Mouse (Mus musculus) midbrain, embryonic 16.5 days (tissue): ENCODE results near the gene Cap1. TPM values are rescaled to one million over a fixed set of nuclear protein-coding genes. Genes with fewer than 3 reads are reported as not detected.

ENCODE experiments used
- ATAC-seq: fragments of 200-750 bp; cut with Nextera tagmentation; 2 replicates; pipeline ENCODE4 v1.8.0; 2017; ENCODE audit warnings: moderate TSS enrichment
- H3K27ac ChIP-seq: fragments of 300-500 bp; sonication (generic); 2 replicates; pipeline ENCODE4 v1.5.1; 2014; ENCODE audit warnings: mild to moderate bottlenecking, low read length, mixed read lengths
- H3K27me3 ChIP-seq: fragments of 300-500 bp; sonication (generic); 2 replicates; pipeline ENCODE4 v1.6.1; 2014; ENCODE audit warnings: low read depth, low read length, mixed read lengths; ENCODE audit not compliant: control insufficient read depth, insufficient read depth
- H3K36me3 ChIP-seq: fragments of 300-500 bp; sonication (generic); 2 replicates; pipeline ENCODE4 v1.6.1; 2014; ENCODE audit warnings: mild to moderate bottlenecking, low read length, moderate library complexity, mixed read lengths; ENCODE audit not compliant: control insufficient read depth, insufficient read depth
- H3K4me1 ChIP-seq: fragments of 300-500 bp; sonication (generic); 2 replicates; pipeline ENCODE4 v1.6.1; 2014; ENCODE audit warnings: mild to moderate bottlenecking, low read length, mixed read lengths; ENCODE audit not compliant: control insufficient read depth, insufficient read depth
- H3K4me2 ChIP-seq: fragments of 300-500 bp; sonication (generic); 2 replicates; pipeline ENCODE4 v1.6.1; 2014; ENCODE audit warnings: mild to moderate bottlenecking, low read length, mixed read lengths
- H3K4me3 ChIP-seq: fragments of 300-500 bp; sonication (generic); 2 replicates; pipeline ENCODE4 v1.5.1; 2014; ENCODE audit warnings: low read depth, mild to moderate bottlenecking, low read length, moderate library complexity, mixed read lengths
- H3K9ac ChIP-seq: fragments of 300-500 bp; sonication (generic); 2 replicates; pipeline ENCODE4 v1.6.1; 2014; ENCODE audit warnings: low read depth, low read length, mixed read lengths
- H3K9me3 ChIP-seq: fragments of 300-500 bp; sonication (generic); replicated peaks from 2 replicates; pipeline ENCODE4 v1.6.1; 2014; ENCODE audit warnings: mild to moderate bottlenecking, low read length, mixed read lengths; ENCODE audit not compliant: control insufficient read depth, poor library complexity, severe bottlenecking
- WGBS: fragments of 180-500 bp; shearing (Covaris S2); extraction: QIAGEN DNeasy Blood & Tissue Kit; methylation state at CpG from one replicate; pipeline ENCODE4 v1.1.7; 2014; 5-methylcytosine and 5-hydroxymethylcytosine counted together
- polyA plus RNA-seq: library from polyadenylated mRNA; unstranded; fragments of >200 nt; fragmentation: Nextera tagmentation; extraction: Ambion mirVana; gene quantifications from 2 replicates; pipeline ENCODE4 v1.2.1, GENCODE M21; 2015

The Cap1 gene
- polyA plus RNA-seq, 1 experiment from 2014 or later = 75.0 TPM

DNA sequence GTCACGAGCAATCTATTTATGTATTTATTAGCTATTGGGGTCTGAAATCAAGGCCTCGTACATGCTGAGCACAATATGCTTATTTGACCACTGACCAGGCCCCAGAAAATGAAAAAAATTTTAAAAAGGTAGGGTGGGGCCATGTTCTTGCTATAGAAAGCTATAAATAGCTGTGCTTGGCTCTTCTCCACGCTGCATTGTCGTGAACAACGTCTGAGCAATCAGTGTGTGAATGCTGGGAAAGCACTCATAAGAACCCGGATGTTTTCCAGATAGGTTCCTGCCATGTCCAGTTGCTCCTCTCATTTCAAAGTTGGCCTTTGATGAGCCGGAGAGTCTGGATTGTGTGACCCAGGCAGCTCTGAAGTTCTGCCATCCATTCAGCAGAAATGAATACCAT lies 28.3 kb upstream of the Cap1 start:
- Histone ChIP-seq H3K4me3 (no peak overlapping the region), H3K9me3 (no peaks in the 10 kb centered on the region), H3K4me2 (no peak overlapping the region), H3K27me3 (no peaks in the 10 kb centered on the region), H3K4me1 (peaks cover 3% of the 10 kb centered on the region; the same call in 1 of the 2 replicates), H3K36me3 (no peaks in the 10 kb centered on the region), H3K9ac (no peak overlapping the region), H3K27ac (no peak overlapping the region)
- WGBS = 76% methylated on average over 7 of the region's 7 CpGs
- no peak for ATAC-seq

DNA sequence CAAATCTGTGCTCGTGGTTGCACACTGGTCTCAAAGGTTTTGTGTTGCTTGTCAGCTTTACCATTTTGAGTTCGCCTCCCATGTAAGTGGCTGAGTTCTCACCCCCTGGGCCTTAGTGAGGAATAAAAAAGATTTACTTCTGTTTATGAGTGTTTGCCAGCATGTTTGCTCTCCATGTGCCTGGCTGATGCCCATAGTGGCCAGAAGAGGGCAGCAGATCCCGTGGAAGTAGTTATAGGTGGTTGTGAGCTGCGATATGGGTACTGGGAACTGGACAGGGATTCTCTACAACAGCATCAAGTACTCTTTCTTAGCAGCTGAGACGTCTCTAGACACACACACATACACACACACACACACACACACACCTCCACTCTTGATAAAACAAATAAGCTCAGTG lies 26.8 kb upstream of the Cap1 start:
- Histone ChIP-seq H3K4me3 (no peak overlapping the region), H3K9me3 (no peaks in the 10 kb centered on the region), H3K36me3 (no peaks in the 10 kb centered on the region), H3K4me2 (no peak overlapping the region), H3K27me3 (no peaks in the 10 kb centered on the region), H3K27ac (no peak overlapping the region), H3K9ac (no peak overlapping the region), H3K4me1 (peaks cover 6% of the 10 kb centered on the region; the same call in 1 of the 2 replicates)
- ATAC-seq = no peak
- 74% methylated on average over 5 of the region's 5 CpGs for WGBS

DNA sequence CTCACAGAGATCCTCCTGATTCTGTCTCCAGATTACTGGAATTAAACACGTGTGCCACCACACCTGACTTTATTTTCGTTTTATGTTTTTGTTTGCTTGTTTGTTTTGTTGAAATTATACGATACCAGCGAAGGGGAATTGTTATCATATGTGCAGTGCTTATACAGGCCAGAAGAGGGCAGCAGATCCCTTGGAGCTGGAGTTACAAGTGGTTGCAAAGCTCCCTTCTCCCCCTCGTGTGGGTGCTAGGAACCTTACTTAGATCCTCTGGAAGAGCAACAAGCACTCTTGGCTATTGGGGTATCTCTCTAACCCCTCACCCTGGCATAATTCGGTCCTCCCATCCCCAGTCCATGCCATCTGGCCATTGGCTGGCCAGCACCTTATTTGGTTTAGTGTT lies 24.7 kb upstream of the Cap1 start:
- Histone ChIP-seq H3K9ac (no peak overlapping the region), H3K4me3 (no peak overlapping the region), H3K27ac (no peak overlapping the region), H3K4me2 (no peak overlapping the region), H3K27me3 (no peaks in the 10 kb centered on the region), H3K9me3 (no peaks in the 10 kb centered on the region), H3K4me1 (peaks cover 6% of the 10 kb centered on the region; the same call in 1 of the 2 replicates), H3K36me3 (no peaks in the 10 kb centered on the region)
- 57% methylated on average over 6 of the region's 6 CpGs for WGBS
- no peak; the same call in 1 of the 2 replicates for ATAC-seq

DNA sequence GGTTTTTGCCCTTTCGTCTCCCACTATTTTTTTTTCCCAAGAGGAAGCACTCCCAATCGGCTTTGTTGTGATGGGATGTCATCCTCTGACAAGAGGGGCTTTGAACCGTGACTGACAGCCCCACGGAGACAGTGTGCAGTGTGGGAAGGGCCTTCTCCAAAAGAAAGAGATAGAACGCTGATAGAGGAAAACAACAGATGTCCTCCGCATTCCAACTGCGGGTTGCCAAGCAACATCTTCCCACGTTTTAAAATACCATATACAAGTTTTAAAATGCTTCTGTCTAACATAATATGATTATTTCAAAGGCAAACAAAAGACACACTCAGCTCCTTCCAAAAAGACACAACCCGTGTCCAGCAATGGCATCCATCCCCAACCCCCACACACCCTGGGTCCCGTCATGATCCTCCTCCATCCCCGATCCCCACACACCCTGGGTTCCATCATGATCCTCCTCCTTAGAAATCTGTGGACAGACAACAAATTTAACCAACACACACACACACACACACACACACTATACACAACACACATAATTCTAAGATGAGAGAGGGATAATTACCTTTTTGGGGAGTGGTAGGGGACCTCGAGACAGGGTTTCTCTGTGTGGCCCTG lies 23.8 kb upstream of the Cap1 start:
- H3K4me2 ChIP-seq = peak overlapping the region; percentile 47
- H3K27me3 ChIP-seq = no peaks in the 10 kb centered on the region
- no peaks in the 10 kb centered on the region for H3K36me3 ChIP-seq
- 17% methylated on average over 12 of the region's 12 CpGs for WGBS
- no peak overlapping the region; the same call in 1 of the 2 replicates for H3K9ac ChIP-seq
- H3K27ac ChIP-seq = peak overlapping the region; percentile 58
- no peaks in the 10 kb centered on the region for H3K9me3 ChIP-seq
- H3K4me3 ChIP-seq = 0 out of 2 replicates have a peak overlapping the region, but pooled peaks have one; percentile 1
- H3K4me1 ChIP-seq = peaks cover 6% of the 10 kb centered on the region; the same call in 1 of the 2 replicates
- peak; percentile 82 for ATAC-seq

DNA sequence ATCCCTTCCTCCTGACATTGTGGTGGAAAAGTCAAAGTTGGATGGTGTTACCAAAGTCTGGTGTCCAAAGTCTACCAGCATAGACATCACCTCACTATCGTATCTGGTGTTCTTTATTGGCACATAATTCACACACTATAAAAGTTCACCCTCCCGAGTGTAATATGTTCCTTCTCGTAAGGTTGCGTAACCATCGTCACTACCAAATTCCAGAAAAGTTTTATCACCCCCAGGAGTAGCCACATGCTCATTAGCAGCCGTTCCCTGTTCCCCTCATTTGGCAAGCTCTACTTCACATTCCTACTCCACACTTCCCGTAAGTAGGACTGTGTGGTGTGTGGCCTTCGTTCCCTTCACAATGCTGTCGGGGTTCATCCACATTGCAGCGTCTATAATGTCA lies 19.5 kb upstream of the Cap1 start:
- ATAC-seq = no peak
- H3K4me1 ChIP-seq = peaks cover 6% of the 10 kb centered on the region; the same call in 1 of the 2 replicates
- H3K4me3 ChIP-seq = no peak overlapping the region
- no peak overlapping the region for H3K27ac ChIP-seq
- 92% methylated on average over 10 of the region's 10 CpGs for WGBS
- no peaks in the 10 kb centered on the region for H3K36me3 ChIP-seq
- H3K9me3 ChIP-seq = no peaks in the 10 kb centered on the region
- no peak overlapping the region for H3K9ac ChIP-seq
- no peaks in the 10 kb centered on the region for H3K27me3 ChIP-seq
- H3K4me2 ChIP-seq = no peak overlapping the region

DNA sequence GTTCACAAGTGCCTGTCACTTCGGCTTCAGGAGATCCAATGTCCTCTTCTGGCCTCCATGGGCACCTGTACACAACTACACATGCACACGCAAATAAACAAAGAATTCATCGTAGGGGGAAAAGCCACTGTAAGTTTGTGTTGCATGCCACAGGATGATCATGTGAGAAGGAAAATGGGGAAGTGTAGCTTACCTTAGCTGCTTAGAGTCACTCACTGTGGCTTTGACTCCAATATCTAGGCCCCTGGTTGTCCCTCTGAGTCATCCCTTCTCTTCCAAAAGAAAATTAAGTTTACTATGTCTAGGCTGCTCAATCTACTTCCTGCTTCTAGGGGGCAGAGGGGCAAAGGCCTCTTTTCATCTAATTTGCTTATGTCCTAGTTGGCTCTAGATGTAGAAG lies 17.9 kb upstream of the Cap1 start:
- no peak overlapping the region for H3K9ac ChIP-seq
- no peaks in the 10 kb centered on the region for H3K27me3 ChIP-seq
- 95% methylated on average over 3 of the region's 3 CpGs for WGBS
- no peak overlapping the region for H3K4me3 ChIP-seq
- H3K4me2 ChIP-seq = no peak overlapping the region
- H3K4me1 ChIP-seq = peaks cover 1% of the 10 kb centered on the region; the same call in 1 of the 2 replicates
- no peaks in the 10 kb centered on the region for H3K9me3 ChIP-seq
- H3K27ac ChIP-seq = no peak overlapping the region
- no peaks in the 10 kb centered on the region for H3K36me3 ChIP-seq
- ATAC-seq = no peak

DNA sequence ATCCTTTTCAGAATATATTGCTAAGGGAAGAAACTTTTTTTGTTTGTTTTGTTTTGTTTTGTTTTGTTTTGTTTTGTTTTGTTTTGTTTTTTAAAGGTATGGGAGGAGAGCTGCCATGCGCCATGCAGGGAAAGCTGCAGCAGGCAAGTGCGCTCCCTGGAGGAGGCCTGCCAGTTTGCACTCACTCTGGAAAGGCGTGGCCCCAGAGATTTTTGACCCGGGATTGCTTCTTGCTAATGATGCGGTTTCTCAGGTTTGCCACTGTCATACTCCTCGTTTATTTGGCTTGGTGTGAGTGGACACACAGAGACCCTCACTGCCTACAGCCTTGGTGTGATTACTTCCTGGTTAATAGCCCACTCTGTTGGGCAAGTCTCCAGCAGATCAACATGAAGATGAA lies 16.3 kb upstream of the Cap1 start:
- Histone ChIP-seq H3K36me3 (no peaks in the 10 kb centered on the region), H3K4me2 (no peak overlapping the region), H3K4me3 (no peak overlapping the region), H3K9me3 (no peaks in the 10 kb centered on the region), H3K27me3 (no peaks in the 10 kb centered on the region), H3K4me1 (no peaks in the 10 kb centered on the region), H3K27ac (no peak overlapping the region), H3K9ac (no peak overlapping the region)
- no peak for ATAC-seq
- 35% methylated on average over 6 of the region's 6 CpGs for WGBS

DNA sequence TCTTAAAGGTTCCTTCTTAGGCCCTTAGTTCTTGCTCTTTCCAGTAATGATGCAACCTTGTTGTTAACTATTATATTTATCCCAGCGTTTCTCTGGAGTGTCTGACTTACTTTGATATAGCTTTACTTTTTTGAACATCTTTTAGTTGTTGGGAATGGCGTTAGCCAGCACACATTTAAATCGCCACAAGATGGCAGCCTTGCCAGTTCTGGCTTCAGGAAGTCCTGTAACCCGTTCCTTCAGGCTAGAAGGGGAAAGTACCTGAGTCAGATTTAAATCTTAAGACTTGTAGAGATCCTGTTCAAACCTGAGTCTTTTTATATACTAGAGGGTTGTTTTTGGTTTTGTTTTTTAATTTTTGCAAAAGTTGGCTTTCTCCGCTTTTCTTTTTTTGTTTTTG lies 12.5 kb upstream of the Cap1 start:
- Histone ChIP-seq H3K9me3 (no peaks in the 10 kb centered on the region), H3K27ac (no peak overlapping the region), H3K4me3 (no peak overlapping the region), H3K9ac (no peak overlapping the region), H3K27me3 (no peaks in the 10 kb centered on the region), H3K4me2 (no peak overlapping the region), H3K36me3 (no peaks in the 10 kb centered on the region), H3K4me1 (no peaks in the 10 kb centered on the region)
- WGBS = 21% methylated on average over 5 of the region's 5 CpGs
- 0 out of 2 replicates have a peak, but pooled peaks have one; percentile 28 for ATAC-seq

DNA sequence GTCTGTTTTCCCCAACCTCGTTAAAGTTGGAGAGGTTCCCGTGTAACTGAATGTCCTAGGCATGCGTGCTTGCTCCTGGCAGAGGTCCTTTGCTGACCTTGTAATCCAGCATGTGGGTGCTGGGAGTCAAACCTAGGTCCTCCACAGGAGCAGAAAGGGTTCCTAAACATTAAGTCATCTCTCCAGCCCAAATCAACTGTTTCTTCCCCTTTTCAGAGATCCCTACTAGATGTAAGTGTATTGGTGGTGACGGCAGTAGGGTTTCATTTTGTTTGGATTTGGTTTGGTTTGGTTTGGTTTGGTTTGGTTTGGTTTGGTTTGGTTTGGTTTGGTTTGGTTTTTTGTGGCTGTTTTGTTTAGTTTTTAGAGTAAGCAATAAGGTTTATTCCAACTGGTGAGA lies 11.9 kb upstream of the Cap1 start:
- H3K4me3 ChIP-seq = no peak overlapping the region
- no peak overlapping the region for H3K9ac ChIP-seq
- no peaks in the 10 kb centered on the region for H3K9me3 ChIP-seq
- no peak for ATAC-seq
- no peak overlapping the region for H3K27ac ChIP-seq
- no peaks in the 10 kb centered on the region for H3K4me1 ChIP-seq
- WGBS = 88% methylated on average over 4 of the region's 4 CpGs
- H3K27me3 ChIP-seq = no peaks in the 10 kb centered on the region
- H3K36me3 ChIP-seq = no peaks in the 10 kb centered on the region
- no peak overlapping the region for H3K4me2 ChIP-seq
